Mouse (Mus musculus) adrenal gland, postnatal 14 days (tissue): ENCODE data around the gene Plekhs1. TPM values are rescaled to one million over a fixed set of nuclear protein-coding genes. Genes with fewer than 3 reads are reported as not detected.
"Not testable (repeated sequence)": the region's sequence is repeated elsewhere in the genome, so short reads cannot be mapped to it uniquely, and the experiment has no call there.

Source experiments
- DNase-seq: peaks from one replicate; pipeline ENCODE4 v3.0.0; 2021; ENCODE audit warnings: mixed read lengths
- total RNA-seq: library from RNA; stranded (reverse); gene quantifications from 2 replicates; pipeline ENCODE4 v1.2.3, GENCODE M21; 2021

Plekhs1 gene
- total RNA-seq, 1 experiment from 2014 or later, result 0.22 TPM

DNA sequence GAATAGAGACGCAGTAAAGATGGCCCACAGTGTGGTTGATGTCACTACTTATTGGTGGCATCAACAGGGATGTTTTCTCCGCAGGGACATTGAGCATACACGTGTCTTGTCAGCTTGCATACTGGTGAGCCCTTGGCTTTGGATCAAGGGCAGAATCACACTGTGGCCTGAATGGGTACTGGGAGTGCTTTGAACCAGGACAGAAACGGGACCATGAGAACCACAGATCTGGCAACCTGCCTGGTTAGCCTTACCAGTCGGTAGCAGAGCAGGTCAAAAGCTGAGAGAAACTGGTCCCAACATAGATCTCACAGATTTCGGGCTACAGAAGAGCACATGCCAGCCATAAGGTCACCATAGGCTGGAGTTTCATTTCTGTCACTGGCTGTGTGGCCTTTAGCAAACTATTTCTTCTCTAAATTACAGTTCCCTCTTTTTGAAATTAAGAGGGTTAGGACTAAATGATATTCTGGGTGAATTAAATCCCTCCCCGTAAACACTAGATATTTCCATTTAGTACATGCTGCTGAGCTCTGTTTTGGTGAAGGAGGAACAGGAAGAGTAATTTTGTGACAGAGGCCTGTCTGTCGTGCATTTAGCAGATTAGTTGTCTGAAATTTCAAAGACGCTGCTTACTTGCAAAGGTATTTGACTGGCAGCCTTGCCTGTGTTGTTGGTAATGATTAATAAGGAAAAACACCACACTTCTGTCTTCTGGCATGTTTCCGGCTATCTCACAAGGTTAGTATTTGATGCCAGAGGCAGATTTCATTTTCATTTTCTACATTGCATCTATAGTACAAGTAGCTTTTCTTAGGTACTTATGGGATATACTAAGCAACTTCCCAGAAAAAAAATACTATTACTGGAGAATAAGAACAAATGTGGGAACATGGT, 2.0 kb upstream of the Plekhs1 start:
- peak; percentile 50 for DNase-seq

DNA sequence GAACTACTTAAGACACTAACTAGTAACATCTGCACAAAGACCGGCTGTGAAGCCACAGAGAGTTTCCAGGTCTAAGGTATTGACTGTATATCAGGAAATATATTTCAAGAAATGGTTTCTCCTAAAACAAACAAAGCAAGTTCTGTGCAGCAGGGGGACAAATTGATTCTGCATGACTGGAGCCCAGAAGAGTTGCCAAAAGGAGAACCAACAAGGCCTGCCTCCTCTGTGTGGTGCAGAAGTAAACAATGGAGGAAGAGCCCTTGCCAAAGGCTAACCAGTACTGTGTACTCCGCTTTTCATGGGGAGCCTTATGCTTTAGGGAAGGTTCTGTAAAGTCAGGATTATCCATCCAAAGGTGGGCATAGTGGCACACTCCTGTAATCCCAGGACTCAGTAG, 1.2 kb upstream of the Plekhs1 start:
- DNase-seq, result no peak

DNA sequence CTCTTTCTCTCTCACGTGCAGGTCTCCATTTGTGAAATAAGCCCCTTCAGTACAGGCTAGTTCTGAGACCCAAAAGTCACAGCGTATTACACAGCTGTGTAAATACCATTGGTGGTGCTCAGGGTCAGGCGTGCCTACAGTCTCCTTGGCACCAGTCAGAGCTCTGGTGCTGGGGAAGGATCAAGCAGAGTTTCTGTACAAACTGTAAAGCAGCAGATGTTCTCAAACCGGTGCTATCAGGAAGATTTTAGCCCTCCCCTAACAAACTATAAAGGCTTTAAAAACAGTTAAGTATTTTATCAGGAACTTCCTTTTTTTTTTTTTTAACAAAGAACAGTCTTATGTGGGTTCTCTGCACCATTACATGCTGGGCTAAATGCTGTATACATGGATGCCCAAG, 1.3 kb downstream of the Plekhs1 start:
- DNase-seq, result no peak

DNA sequence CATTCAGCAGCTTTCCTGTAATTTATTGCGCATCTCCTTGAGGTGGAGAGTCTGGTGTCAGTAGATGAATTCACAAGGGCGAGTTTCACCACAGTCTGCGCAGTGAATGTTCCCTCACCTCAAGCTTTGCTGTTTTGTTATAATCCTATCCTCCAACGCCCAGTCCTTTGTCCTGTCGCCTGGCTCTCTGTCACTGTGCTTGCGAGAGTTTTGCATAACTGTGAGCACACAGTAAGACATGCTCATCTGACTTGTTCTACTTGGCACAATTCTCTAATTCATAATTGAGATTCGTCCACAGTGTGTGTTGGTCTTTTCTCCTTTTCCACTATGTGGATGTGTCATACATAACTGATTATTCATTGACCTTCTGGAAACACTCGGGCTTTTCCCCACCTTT, 5.0 kb downstream of the Plekhs1 start:
- peak; percentile 20 for DNase-seq

DNA sequence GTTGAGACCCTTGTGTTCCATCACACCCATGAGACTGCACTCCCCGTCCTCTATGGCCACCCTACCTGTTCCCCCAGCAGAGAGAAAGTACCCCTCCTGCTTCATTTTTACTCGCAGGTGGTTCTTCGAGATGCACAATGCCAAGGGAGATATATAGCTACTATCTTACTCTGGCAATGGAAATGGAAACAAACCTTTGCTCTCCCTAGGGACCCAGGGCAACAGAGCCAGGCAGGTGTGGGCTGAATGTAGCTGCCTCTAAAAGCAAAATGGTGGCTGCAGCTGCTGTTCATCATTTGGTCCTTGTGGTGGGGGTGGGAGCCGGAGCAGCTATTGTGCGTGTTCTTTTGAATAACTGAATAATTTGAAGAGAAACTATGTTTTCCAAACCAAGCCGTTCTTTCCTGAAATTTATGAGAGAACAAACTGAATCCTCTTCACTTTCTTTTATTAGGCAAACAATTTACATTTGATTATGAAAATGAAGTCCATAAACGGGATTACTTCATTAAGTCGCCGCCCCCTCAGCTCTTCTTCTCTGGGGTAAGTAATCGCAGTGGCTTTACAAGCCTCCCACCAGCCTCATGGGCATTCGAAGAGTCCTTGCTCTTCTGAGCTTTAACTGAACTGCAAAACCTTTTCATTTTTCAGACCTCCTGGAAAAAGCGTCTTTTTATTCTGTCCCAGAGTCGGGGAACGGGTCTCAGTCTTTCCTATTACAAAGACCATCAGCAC, 9.0 kb downstream of the Plekhs1 start:
- no peak for DNase-seq

DNA sequence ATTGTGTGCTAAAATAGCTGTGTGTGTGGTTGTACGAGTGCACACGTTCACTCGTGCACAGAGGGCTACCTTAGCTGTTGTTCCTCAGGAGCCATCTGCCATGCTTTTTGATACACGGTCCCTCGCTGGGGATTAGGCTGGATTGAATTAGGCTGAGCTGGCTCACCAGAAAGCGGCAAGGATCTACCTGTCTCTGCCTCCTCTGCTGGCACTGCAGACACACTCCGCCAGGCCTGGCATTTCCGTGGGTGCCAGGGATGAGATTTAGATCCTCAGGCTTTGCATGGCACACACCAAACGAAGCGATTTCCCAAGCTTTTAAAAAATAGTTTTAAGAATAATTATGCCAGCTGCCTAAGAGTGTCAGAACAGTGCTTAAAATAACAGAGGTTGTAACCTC, 10.5 kb downstream of the Plekhs1 start:
- DNase-seq, result no peak

DNA sequence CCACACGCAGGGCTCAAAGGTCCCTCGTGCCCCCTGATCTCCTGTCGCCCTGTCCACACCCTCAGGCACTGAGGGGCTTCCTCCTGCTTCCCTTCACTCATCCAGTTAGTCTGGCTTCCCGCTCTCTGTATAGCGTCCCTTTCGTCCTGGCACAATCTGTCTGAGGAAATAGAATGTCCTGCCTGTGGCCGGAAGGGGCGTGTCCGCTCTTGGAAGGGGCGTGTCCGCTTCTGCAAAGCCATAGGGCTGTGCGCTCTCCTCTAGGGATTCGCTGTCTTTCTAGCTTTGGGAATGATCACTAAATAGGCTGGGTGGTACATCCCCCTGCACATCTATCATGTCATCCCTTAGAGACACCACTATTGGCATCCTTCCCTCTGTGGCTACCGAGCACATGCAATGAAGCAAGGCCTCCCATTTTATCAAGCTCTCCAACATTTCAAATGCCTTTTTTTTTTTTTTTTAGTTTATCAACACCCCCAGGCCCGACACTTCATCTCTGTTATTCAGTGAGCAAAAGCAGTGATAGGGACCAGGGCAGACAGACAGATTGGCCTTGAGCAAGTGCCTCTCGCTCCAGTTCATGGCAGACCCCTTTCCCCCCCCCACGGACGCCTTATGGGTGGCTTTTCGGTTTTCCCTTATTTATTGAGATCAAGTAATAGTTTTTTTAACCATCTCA, 13.6 kb downstream of the Plekhs1 start:
- DNase-seq, result peak; percentile 55

DNA sequence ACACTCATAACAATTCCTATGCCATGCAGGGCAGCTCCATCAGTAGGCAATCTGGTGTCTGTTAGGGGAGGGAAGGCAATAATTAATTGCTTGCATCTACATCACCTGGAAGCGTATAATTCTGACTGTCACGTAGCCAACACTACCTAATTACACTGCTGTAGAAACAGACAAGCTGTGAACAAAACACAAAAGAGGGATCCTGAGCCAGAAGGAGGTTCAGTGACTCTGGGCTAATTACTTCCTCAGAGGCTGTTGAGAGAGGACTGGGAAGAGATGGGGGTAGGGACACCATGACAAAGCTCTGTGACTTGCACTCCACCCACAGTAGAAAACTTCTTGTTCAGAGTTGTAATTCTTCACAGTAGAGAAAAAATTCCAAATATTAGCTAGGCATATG, 15.1 kb downstream of the Plekhs1 start:
- no peak for DNase-seq

DNA sequence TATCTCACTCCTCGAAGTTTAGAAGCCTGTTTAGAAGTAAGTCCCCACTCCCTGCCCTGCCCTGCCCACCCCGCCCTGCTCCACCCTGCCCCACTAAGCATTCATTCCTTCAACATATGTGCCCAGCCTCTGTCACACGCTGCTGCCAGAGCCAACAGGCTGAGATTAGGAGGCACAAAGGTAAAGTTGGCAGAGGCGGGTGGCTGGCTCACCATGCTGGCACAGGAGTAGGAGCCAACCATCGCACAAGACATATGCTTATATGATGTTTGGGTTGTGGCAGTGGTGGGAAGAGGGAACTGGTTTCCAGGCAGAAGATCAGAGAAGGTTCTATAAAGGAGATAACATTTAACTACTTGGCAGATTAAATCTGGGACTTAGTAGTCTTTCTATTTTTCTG, 15.8 kb downstream of the Plekhs1 start:
- DNase-seq, result no peak

DNA sequence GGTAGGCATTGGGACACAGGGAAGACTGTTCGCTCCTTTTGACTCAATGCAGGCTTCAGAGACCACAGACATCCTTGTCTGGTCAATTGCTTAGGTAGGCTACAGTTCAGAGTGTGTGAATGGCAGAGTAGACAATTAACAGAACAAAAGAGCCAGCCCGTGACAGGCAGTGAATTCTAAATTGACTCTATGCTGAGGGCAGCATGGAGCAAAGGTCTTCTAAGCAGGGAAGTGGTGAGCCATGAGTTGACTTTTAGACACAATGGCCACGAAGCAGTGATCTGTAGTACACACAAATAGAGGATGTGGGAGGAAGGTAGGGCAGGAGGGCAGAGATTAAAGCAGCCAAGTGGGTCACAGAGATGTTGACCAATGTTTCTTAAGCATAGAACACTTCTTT, 16.4 kb downstream of the Plekhs1 start:
- no peak for DNase-seq

DNA sequence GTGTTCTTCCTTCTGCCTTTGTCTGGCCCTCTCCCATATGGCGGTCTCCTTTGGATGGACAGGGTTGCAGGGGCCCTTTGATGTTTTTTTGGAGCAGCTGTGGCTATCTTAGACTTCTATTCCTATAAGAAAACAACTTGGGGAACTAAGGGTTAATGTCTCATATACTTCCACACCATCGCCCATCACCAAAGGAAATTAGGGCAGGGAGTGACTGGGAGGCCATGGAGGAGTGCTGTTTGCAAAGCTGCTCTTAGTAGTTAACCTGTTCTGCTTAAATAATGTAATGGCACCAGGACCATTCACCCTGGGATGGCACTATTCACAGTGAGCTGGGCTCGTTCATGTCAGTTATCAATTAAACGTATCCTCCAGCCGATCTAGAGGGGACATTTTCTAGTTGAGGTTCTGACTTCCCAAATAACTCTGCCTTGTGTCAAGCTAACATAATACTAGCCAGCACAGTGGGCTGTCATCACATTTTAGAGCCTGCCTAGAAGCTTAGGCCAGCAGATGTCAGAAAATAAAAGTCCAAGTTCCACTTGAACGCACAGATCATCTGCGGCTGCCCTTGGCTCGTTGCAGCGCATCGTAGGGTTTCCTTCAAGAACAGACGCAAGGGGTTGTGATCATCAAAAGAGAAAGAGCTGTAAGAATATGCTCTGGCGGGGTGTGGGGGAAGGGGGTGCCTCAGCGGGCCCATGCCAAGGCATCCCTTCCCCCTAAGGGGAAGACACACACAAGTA, 23.4 kb downstream of the Plekhs1 start:
- no peak for DNase-seq

DNA sequence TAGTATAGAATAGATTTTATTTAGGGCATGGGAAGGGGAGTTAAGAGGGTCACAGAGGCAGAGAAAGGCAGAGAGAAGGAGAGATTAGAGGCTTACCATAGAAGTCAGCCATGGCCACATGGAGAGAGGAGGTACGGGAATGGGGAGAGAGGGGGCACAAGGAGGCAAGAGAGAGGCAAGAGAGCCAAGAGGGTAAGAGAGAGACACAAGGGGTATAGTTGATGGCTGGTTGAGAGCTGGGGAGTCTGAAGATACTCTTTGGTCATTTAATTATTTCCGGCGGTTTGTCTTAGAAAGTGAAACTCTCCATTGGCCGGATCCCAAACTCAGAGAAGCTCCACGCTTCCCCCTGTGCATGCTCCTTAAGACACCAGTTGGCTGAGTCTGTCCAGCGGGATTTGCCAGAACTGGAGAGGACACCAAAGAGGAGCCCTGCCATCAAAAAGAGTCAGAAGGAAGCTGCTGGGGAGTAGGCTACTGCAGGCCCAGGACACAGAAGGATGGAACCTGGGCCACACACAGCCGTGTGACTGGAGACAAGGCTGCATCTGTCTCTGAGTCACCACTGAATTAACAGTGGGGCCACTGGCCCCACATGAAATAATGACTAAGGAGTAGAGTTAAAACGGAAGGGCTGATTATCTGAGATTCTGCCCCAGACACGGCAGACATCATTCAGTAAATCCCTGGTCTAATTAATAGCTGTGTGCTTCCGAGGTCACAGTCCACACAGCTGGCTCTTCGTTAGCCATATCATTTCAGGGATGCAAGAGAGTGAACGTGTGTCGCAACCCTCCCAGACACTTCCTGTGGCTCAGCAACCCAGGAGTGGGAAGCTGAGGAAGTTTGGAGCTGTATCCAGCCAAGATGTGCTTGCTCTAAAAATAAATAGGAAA, 24.2 kb downstream of the Plekhs1 start:
- DNase-seq, result peak; percentile 44

DNA sequence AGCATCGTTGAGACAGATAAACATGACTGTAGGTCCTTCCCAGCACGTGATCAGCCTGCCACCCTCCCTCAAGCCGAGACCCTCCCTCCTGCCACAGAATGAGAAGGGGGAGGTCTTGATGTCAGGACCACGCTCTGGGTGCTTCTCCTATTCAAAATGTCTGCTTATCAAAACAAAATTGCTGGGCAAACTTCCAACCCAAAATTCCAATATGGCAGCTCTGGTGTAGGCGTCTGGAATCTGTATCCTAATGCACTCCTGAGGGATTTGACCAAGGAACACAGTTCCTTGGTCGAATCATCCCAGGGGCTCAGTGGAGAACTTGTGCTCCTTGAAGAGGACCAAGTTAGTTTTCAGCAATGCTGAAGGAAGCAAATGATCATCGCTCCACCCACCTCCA, 25.5 kb downstream of the Plekhs1 start:
- DNase-seq, result no peak

DNA sequence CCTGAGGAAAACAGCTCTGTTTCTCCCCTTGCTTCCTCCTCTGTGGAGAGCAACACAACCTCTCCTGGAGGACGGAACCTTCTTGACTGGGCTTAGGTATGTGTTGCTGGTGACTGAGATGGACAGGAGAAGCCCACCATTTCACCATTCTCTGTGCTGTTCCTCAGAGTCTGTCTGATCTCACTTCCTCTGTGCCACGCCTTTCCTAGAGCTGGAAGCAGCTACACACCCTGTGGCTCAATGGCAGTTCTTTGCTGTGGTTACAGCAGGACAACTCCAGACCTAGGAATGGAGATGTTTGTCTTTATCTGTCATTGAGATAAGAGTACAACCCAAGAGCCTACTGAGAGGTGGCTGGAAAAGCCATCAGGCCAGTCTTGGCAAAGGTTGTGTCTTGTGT, 25.9 kb downstream of the Plekhs1 start:
- DNase-seq, result no peak

DNA sequence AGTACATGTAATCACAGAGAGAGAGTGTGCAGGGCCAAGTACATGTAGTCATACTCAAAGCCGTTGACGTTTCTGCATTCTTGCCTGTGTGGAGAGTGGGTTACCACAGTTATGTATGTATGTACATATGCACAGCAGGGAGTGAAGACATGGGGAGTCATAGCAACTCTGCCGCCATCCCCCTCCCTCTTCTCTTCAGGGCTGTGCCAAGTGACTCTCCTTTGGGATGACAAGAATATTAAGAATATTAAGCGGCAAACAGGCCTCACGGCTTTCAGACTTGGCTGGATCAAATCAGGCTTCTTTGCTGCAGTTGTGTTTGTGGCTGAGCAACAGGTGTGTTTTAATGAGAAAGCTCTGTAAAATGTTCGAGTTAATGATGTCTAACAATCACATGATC, 28.2 kb downstream of the Plekhs1 start:
- no peak for DNase-seq

DNA sequence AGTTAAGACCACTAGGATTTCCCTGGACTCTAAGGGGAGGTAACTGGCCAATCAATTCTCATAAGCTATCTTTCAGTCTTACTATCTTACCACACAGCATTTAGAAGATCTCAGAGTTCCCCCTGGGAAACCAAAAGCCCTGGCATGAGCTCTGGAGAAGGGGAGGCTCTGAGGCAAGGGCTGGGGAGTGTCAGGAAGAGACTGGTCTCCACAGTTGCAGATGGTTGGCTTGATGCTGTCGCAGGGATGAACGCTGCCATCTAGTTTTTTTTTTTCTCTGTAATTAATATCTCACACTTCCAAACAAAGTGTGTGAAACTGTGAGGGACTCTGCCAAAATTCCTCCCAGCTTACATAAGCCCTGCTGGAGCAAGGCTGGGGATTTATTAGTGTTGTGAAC, 32.7 kb downstream of the Plekhs1 start:
- not testable (repeated sequence) for DNase-seq

DNA sequence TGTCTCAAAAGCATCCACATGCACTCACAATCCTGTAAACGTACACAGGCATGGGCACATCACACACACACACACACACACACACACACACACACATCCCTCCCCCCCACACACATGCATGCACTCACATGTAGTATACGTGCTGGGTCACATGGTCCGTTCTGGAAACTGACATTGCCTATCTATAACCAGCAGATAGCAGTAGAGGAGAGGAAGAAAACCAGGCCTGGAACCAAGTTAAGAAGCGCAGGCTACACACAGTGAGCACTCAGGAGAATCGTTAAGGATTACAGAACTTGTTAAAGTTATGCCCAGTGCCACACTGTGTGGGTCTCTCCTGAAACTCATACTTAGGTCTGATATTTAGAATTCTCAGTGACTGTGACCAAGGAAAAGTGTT, 41.6 kb downstream of the Plekhs1 start:
- not testable (repeated sequence) for DNase-seq

DNA sequence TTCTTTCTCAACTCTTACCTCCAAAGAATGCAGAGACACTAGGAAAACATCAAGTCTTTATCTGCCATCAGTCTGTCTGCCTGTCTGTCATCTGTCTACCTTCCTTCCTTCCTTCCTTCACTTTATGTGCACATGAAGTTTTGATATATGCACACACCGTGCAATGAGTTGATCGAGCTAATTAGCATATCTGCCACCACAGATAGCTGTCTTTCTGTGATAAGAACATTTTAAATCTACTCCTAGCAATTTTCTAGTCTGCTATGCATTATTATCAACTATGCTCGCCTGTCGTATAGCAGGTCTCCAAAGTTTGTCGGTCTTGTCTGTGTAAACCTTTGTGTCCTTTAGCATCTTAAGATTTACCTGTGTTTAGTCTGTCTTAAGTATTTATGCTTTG, 42.1 kb downstream of the Plekhs1 start:
- not testable (repeated sequence) for DNase-seq

DNA sequence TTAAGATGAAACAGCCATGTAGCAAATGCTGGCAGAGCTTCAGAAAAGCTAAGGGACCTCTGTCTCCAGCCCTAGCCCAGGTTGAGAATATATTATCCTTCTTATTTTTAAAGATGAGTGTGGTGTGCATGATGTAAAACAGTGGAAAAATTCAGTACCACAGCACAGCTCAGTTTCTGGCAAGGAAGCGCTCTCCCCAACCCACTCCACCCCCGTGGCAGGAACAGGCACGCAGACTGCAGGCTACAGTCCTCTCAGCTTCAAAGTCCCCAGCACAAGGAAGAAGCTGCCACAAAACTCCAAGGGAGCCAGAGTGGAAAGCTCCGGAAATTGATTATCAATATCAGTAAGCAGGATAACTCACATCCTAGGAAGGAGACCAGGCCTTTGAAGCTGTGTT, 49.8 kb downstream of the Plekhs1 start:
- DNase-seq, result not testable (repeated sequence)

DNA sequence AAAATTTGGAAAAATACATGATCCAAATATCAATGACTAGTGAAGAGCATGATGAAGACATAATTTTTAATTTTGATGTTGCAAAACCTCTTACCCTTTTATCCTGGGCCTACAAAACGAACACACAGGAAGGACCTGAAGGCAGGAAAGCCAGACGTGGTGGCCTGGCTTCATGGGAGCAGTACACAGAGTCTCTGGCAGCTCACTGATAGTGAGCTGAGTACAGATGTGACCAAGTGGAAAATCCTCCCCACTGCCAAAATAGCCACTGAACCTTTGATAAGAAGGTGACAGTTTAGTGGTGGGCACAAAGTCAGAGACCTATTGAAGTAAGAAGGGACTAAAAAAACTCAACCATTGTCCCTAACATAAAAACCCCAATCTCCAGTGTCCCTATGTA, 52.1 kb downstream of the Plekhs1 start:
- not testable (repeated sequence) for DNase-seq

DNA sequence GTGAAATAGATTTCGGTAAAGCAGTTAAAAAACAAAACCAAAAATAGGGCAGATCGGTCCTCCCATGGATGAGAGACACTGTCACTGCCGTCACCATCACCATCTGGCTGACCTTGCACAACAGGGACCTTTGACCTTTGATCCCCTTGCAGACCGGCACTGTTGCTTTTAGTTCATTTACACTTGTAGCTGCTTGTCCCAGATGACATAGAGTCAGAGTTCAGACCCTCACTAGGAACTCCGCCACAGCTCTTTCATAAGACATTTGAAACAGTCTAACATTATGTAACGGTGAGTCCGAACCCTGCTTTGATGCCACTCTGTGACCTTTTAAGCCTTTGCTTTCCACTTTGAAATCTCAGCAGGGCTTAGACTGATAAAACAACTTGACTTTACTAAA, 58.0 kb downstream of the Plekhs1 start:
- DNase-seq, result not testable (repeated sequence)
